Mouse (Mus musculus): ENCODE results near the gene Prss35. TPM values are rescaled to one million over a fixed set of nuclear protein-coding genes. Genes with fewer than 3 reads are reported as not detected.

Prss35 gene
- polyA plus RNA-seq, 1 experiment: 0.08 TPM

GRCm38 (mm10) chr9:86798129-86798528, 54.7 kb downstream of the Prss35 start:
- DNase-seq (ENCODE audit: low read depth): no peak

- DNase-seq (ENCODE audit: low read depth): no peak
These were observed 55.2 kb downstream of the Prss35 start for GRCm38 (mm10) chr9:86798686-86799085.

- DNase-seq (ENCODE audit: low read depth): no peak
These were observed 55.6 kb downstream of the Prss35 start for GRCm38 (mm10) chr9:86799099-86799498.

GRCm38 (mm10) chr9:86800600-86801163, 57.2 kb downstream of the Prss35 start:
- DNase-seq (ENCODE audit: low read depth): peak; percentile 22

Other genes starting within 250 kb of the Prss35 start
- gene Pgm3, start 171.8 kb upstream of the Prss35 start, polyA plus RNA-seq (2012; rRNA removed): 12.7 and 16.1 TPM in 2 replicates
- gene Rwdd2a, start 171.7 kb upstream of the Prss35 start, polyA plus RNA-seq (2012; rRNA removed): 1.4 and 1.9 TPM in 2 replicates
- gene Me1, start 47.7 kb upstream of the Prss35 start, polyA plus RNA-seq (2012; rRNA removed): 99.1 and 207 TPM in 2 replicates
- 0.05 TPM in 1 of 2 replicates, not detected in the other for gene Snap91, start 137.0 kb downstream of the Prss35 start, polyA plus RNA-seq (2012; rRNA removed)